Mouse (Mus musculus): ENCODE data around the gene Snx11. TPM values are rescaled to one million over a fixed set of nuclear protein-coding genes. Genes with fewer than 3 reads are reported as not detected.

The Snx11 gene
- 10.3 and 11.3 TPM in 2 replicates for polyA plus RNA-seq (2014; fragmentation: Nextera tagmentation; extraction: Ambion mirVana)

- no peak within 1 kb of the TSS for H3K27ac ChIP-seq (replicated peaks; ENCODE audit: low read depth, low read length)
- no peaks in the 10 kb centered on the region for H3K9me3 ChIP-seq (ENCODE audit: control insufficient read depth, low read length)
- H3K4me3 ChIP-seq (ENCODE audit: low read depth, low read length): peak within 1 kb of the TSS; percentile 65
- H3K4me2 ChIP-seq (ENCODE audit: low read depth, severe bottlenecking): peak within 1 kb of the TSS; percentile 74
- no peaks in the 10 kb centered on the region for H3K27me3 ChIP-seq (ENCODE audit: control insufficient read depth, insufficient read depth, low read length)
- WGBS: 2% methylated on average over 59 of the region's 59 CpGs
- peaks cover 3% of the 10 kb centered on the region; the same call in 1 of the 2 replicates for H3K36me3 ChIP-seq (ENCODE audit: control insufficient read depth, insufficient read depth, low read length)
- DNase-seq (ENCODE audit: low spot score) (peak; percentile 100), ATAC-seq (ENCODE audit: insufficient number of reproducible peaks, low FRiP score, low TSS enrichment, low read depth) (peak; percentile 98)
- peaks cover 5% of the 10 kb centered on the region; the same call in 1 of the 2 replicates for H3K4me1 ChIP-seq (ENCODE audit: control insufficient read depth, insufficient read depth, low read length)
- peak within 1 kb of the TSS; percentile 43 for H3K9ac ChIP-seq (ENCODE audit: low read length)
Observed at GRCm38 (mm10) chr11:96776968-96777962, at the start of gene Snx11. Snx11 (minus strand) TSS chr11:96777559.

DNA sequence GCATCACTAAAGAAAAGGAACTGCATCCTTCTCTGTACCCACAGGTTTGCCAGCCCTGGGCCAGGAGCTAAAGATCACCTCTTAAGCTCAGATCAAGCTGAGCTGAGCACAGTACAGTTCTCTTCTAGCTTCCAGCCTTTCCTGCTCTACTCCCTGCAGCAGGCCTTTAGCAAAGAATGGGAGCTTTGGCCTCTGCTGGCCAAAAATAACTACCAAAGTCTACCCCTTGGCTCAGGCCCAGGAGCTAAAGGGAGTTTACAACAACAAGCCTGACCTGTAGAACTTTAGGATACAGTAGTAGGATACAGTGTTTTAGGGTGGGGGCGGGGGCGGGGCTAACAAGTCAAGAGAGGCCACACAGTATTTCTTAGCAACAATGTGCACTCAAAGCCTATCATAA lies 49.1 kb upstream of the Snx11 start:
- WGBS: 82% methylated on average over 2 of the region's 2 CpGs
- DNase-seq (ENCODE audit: low spot score): no peak
- Histone ChIP-seq H3K27me3 (ENCODE audit: control insufficient read depth, insufficient read depth, low read length) (no peaks in the 10 kb centered on the region), H3K4me3 (ENCODE audit: low read depth, low read length) (no peak overlapping the region), H3K4me2 (ENCODE audit: low read depth, severe bottlenecking) (peak overlapping the region; percentile 22; the same call in 1 of the 2 replicates), H3K27ac (replicated peaks; ENCODE audit: low read depth, low read length) (no peak overlapping the region), H3K36me3 (ENCODE audit: control insufficient read depth, insufficient read depth, low read length) (peaks cover 8% of the 10 kb centered on the region), H3K9me3 (ENCODE audit: control insufficient read depth, low read length) (no peaks in the 10 kb centered on the region), H3K4me1 (ENCODE audit: control insufficient read depth, insufficient read depth, low read length) (peaks cover 31% of the 10 kb centered on the region), H3K9ac (ENCODE audit: low read length) (no peak overlapping the region)
- no peak for ATAC-seq (ENCODE audit: insufficient number of reproducible peaks, low FRiP score, low TSS enrichment, low read depth)

DNA sequence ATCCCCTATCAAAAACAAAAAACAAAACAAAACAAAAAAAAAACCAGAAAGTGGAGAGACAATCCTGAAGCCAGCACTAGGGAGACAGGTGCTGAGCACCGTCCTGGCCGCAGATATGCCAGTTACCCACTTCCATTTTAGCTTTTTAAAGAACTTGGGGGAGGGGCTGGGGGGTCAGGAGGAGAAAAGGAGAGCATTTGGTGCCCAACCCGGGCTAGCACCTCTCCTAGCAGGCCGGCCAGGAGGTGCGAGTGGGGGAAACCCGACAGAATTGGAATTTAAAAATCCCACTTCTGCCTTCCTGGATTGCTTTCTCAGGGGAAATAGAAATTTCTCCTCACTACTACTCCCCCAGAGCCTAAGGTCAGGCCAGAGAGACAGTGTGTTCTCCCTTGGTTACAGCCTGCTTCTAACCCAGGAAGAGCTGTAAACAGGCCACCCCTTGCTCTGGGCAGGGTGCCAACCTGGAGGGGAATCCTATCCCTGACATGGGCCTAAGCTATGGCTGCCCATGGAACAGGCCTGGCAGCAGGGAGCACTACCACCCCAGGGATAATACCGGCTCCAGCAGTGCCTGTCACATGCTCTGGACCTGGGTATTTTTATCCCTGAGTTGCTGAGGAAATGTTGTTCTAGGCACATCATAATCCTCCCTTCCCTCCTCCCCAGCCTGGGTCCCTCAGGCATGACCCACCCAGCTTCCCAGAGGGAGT lies 47.6 kb upstream of the Snx11 start:
- H3K9ac ChIP-seq (ENCODE audit: low read length): no peak overlapping the region
- no peak for DNase-seq (ENCODE audit: low spot score)
- H3K27ac ChIP-seq (replicated peaks; ENCODE audit: low read depth, low read length): no peak overlapping the region
- no peak overlapping the region for H3K4me3 ChIP-seq (ENCODE audit: low read depth, low read length)
- H3K27me3 ChIP-seq (ENCODE audit: control insufficient read depth, insufficient read depth, low read length): no peaks in the 10 kb centered on the region
- peaks cover 28% of the 10 kb centered on the region for H3K4me1 ChIP-seq (ENCODE audit: control insufficient read depth, insufficient read depth, low read length)
- WGBS: 40% methylated on average over 7 of the region's 7 CpGs
- no peaks in the 10 kb centered on the region for H3K9me3 ChIP-seq (ENCODE audit: control insufficient read depth, low read length)
- peaks cover 22% of the 10 kb centered on the region for H3K36me3 ChIP-seq (ENCODE audit: control insufficient read depth, insufficient read depth, low read length)
- H3K4me2 ChIP-seq (ENCODE audit: low read depth, severe bottlenecking): peak overlapping the region; percentile 97
- ATAC-seq (ENCODE audit: insufficient number of reproducible peaks, low FRiP score, low TSS enrichment, low read depth): no peak

- Histone ChIP-seq H3K36me3 (ENCODE audit: control insufficient read depth, insufficient read depth, low read length) (peaks cover 24% of the 10 kb centered on the region), H3K9ac (ENCODE audit: low read length) (peak overlapping the region; percentile 56), H3K27ac (replicated peaks; ENCODE audit: low read depth, low read length) (peak overlapping the region; percentile 86), H3K4me1 (ENCODE audit: control insufficient read depth, insufficient read depth, low read length) (peaks cover 28% of the 10 kb centered on the region), H3K4me2 (ENCODE audit: low read depth, severe bottlenecking) (peak overlapping the region; percentile 97), H3K4me3 (ENCODE audit: low read depth, low read length) (peak overlapping the region; percentile 52), H3K27me3 (ENCODE audit: control insufficient read depth, insufficient read depth, low read length) (no peaks in the 10 kb centered on the region), H3K9me3 (ENCODE audit: control insufficient read depth, low read length) (no peaks in the 10 kb centered on the region)
- 2% methylated on average over 26 of the region's 26 CpGs for WGBS
- DNase-seq (ENCODE audit: low spot score) (peak; percentile 95), ATAC-seq (ENCODE audit: insufficient number of reproducible peaks, low FRiP score, low TSS enrichment, low read depth) (peak; percentile 94)
Observed at GRCm38 (mm10) chr11:96823880-96824782, 46.8 kb upstream of the Snx11 start.

DNA sequence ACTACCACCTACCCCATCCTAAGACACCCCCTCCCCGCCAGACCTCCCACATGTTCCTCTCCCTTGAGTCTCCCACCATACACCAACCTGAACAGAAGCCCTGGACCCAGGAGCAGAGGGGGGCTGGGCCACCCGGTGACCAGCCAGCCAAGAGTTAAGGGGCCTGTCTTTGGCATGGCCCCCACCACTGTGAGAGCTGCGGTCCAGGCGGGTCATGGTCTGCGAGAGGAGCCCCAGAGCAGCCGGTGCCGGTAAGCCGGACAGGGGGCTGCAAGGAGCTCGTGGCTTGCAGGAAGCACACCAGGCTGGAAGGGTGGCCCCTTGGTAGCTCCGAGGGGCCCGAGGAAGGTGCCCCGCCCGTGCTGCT lies 46.1 kb upstream of the Snx11 start:
- peaks cover 25% of the 10 kb centered on the region for H3K36me3 ChIP-seq (ENCODE audit: control insufficient read depth, insufficient read depth, low read length)
- no peaks in the 10 kb centered on the region for H3K27me3 ChIP-seq (ENCODE audit: control insufficient read depth, insufficient read depth, low read length)
- no peaks in the 10 kb centered on the region for H3K9me3 ChIP-seq (ENCODE audit: control insufficient read depth, low read length)
- peak overlapping the region; percentile 56 for H3K9ac ChIP-seq (ENCODE audit: low read length)
- peak overlapping the region; percentile 97 for H3K4me2 ChIP-seq (ENCODE audit: low read depth, severe bottlenecking)
- H3K27ac ChIP-seq (replicated peaks; ENCODE audit: low read depth, low read length): peak overlapping the region; percentile 30
- 11% methylated on average over 13 of the region's 13 CpGs for WGBS
- ATAC-seq (ENCODE audit: insufficient number of reproducible peaks, low FRiP score, low TSS enrichment, low read depth) (no peak), DNase-seq (ENCODE audit: low spot score) (no peak)
- peaks cover 28% of the 10 kb centered on the region for H3K4me1 ChIP-seq (ENCODE audit: control insufficient read depth, insufficient read depth, low read length)
- peak overlapping the region; percentile 52 for H3K4me3 ChIP-seq (ENCODE audit: low read depth, low read length)

- ATAC-seq (ENCODE audit: insufficient number of reproducible peaks, low FRiP score, low TSS enrichment, low read depth) (no peak), DNase-seq (ENCODE audit: low spot score) (no peak)
- Histone ChIP-seq H3K4me3 (ENCODE audit: low read depth, low read length) (peak overlapping the region; percentile 52), H3K9ac (ENCODE audit: low read length) (peak overlapping the region; percentile 56; the same call in 1 of the 2 replicates), H3K9me3 (ENCODE audit: control insufficient read depth, low read length) (no peaks in the 10 kb centered on the region), H3K36me3 (ENCODE audit: control insufficient read depth, insufficient read depth, low read length) (peaks cover 30% of the 10 kb centered on the region), H3K4me2 (ENCODE audit: low read depth, severe bottlenecking) (peak overlapping the region; percentile 97), H3K4me1 (ENCODE audit: control insufficient read depth, insufficient read depth, low read length) (peaks cover 26% of the 10 kb centered on the region), H3K27me3 (ENCODE audit: control insufficient read depth, insufficient read depth, low read length) (no peaks in the 10 kb centered on the region), H3K27ac (replicated peaks; ENCODE audit: low read depth, low read length) (peak overlapping the region; percentile 30; the same call in 1 of the 2 replicates)
- 43% methylated on average over 4 of the region's 4 CpGs for WGBS
Observed at GRCm38 (mm10) chr11:96822675-96823470, 45.5 kb upstream of the Snx11 start.

DNA sequence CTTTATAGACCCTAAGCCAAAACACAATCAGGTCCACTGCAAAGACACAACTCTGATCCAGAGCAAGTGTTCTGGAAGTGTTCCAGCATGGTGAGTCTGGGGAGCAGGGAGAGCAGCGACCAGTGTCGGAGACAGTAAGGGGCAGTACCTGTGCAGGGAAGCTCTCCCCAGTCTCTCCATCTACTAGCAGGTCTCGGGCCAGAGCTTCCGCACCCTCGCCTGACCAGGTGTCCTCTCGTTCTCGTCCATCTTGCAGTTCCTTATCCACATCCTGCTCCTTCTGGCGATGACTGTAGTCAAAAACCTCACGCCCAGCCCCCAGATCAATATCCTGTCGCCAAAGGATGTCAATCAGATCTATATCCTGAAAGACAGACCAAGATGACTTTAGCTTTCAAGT lies 44.6 kb upstream of the Snx11 start:
- Histone ChIP-seq H3K27ac (replicated peaks; ENCODE audit: low read depth, low read length) (no peak overlapping the region), H3K4me2 (ENCODE audit: low read depth, severe bottlenecking) (no peak overlapping the region), H3K4me3 (ENCODE audit: low read depth, low read length) (no peak overlapping the region), H3K36me3 (ENCODE audit: control insufficient read depth, insufficient read depth, low read length) (peaks cover 35% of the 10 kb centered on the region), H3K27me3 (ENCODE audit: control insufficient read depth, insufficient read depth, low read length) (no peaks in the 10 kb centered on the region), H3K9me3 (ENCODE audit: control insufficient read depth, low read length) (no peaks in the 10 kb centered on the region), H3K9ac (ENCODE audit: low read length) (no peak overlapping the region), H3K4me1 (ENCODE audit: control insufficient read depth, insufficient read depth, low read length) (peaks cover 26% of the 10 kb centered on the region)
- WGBS: 91% methylated on average over 10 of the region's 10 CpGs
- no peak for DNase-seq (ENCODE audit: low spot score)
- ATAC-seq (ENCODE audit: insufficient number of reproducible peaks, low FRiP score, low TSS enrichment, low read depth): no peak

All from limb, embryonic 11.5 days (tissue).